Mouse (Mus musculus): ENCODE measurements around the gene Gm21830. TPM values are rescaled to one million over a fixed set of nuclear protein-coding genes. Genes with fewer than 3 reads are reported as not detected.
"Not testable (repeated sequence)": the region's sequence is repeated elsewhere in the genome, so short reads cannot be mapped to it uniquely, and the experiment has no call there.

Gene Gm21830
- not detected in 2 replicates for total RNA-seq (2012; rRNA removed)

GRCm38 (mm10) chr2:67413425-67413824, at the start of gene Gm21830:
Gene Gm21830 (plus strand): TSS chr2:67413725.
- H3K4me3 ChIP-seq (ENCODE audit: insufficient read depth in 1 of 2, low read depth in 1 of 2, low read length in 2 of 2, poor library complexity in 1 of 2, severe bottlenecking in 1 of 2); H3K36me3 ChIP-seq (ENCODE audit: control insufficient read depth, insufficient read depth, low read length, poor library complexity, severe bottlenecking); H3K9me3 ChIP-seq (ENCODE audit: control insufficient read depth, insufficient read depth, low read depth, low read length); DNase-seq (ENCODE audit: low read depth, low spot score); H3K4me1 ChIP-seq (ENCODE audit: control insufficient read depth in 2 of 2, insufficient read depth in 2 of 2, low read length in 2 of 2, poor library complexity in 1 of 2); H3K9ac ChIP-seq (ENCODE audit: insufficient read depth, low read depth, low read length, poor library complexity, severe bottlenecking); in situ Hi-C loops (cut with MboI; ENCODE audit: low sequenced_read_pairs in 2 of 2, unreplicated experiment in 2 of 2); H3K27ac ChIP-seq (ENCODE audit: insufficient read depth, low read depth, low read length, poor library complexity, severe bottlenecking): not testable (repeated sequence)

DNA sequence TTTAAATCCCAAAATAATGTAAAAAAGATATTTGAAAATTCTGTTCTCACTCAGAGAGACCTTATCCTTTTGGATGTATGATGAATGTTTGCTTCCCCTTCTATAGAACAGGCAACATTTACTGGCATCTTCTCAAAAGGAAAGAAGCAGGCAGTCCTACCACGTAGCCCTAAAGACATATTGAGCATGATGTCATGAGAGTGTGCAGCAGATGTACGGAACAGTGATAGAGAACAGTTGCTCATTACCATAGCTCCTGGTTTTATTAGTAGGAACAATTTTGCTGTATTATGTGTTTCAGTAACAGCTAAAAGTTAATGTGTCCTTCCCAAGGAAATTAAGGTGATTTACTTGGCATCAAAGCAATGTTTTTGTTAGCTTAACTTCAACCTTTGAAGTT, 49.0 kb upstream of the Gm21830 start:
- no peak for TF ChIP-seq ZC3H11A (IDR thresholded peaks at IDR 0.05; ENCODE audit: borderline replicate concordance, low read depth, low read length)
- no peak for TF ChIP-seq MAFK (IDR thresholded peaks at IDR 0.05; ENCODE audit: insufficient read depth, low read depth, low read length)
- no peak for TF ChIP-seq CHD2 (IDR thresholded peaks at IDR 0.05; ENCODE audit: low read depth, low read length)
- TF ChIP-seq ZNF384 (IDR thresholded peaks at IDR 0.05; ENCODE audit: low read depth, low read length): no peak
- no peak for TF ChIP-seq HCFC1 (IDR thresholded peaks at IDR 0.05; ENCODE audit: borderline replicate concordance, insufficient read depth, low read length)
- Histone ChIP-seq H3K9ac (ENCODE audit: insufficient read depth, low read depth, low read length, poor library complexity, severe bottlenecking) (no peak overlapping the region), H3K9me3 (ENCODE audit: control insufficient read depth, insufficient read depth, low read depth, low read length) (no peaks in the 10 kb centered on the region), H3K27ac (ENCODE audit: insufficient read depth, low read depth, low read length, poor library complexity, severe bottlenecking) (no peak overlapping the region), H3K36me3 (ENCODE audit: control insufficient read depth, insufficient read depth, low read length, poor library complexity, severe bottlenecking) (no peaks in the 10 kb centered on the region), H3K4me1 (ENCODE audit: control insufficient read depth in 2 of 2, insufficient read depth in 2 of 2, low read length in 2 of 2, poor library complexity in 1 of 2) (no peaks in the 10 kb centered on the region), H3K4me3 (ENCODE audit: insufficient read depth in 1 of 2, low read depth in 1 of 2, low read length in 2 of 2, poor library complexity in 1 of 2, severe bottlenecking in 1 of 2) (no peak overlapping the region)
- in situ Hi-C loops (cut with MboI; ENCODE audit: low sequenced_read_pairs in 2 of 2, unreplicated experiment in 2 of 2): no loop called here
- no peak for DNase-seq (ENCODE audit: low read depth, low spot score)

DNA sequence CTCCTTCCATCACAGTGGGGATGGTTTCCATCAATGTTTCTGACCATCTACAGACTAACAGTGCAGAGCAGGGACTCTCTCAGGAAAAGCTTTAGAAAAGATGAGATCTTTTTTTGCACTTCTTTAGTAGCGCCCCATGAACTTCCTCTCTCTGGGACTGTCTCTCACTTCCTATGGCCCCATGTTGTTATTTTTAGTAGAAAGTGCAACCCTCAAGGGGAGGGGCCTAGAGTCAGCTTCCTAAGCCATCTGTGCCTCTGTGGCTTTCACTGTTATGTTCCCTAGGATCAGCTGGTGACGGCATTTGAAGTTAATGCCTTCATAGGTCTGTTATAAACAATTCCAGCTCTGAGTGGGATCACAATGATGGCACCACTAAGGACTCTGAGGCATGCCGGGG, 35.0 kb upstream of the Gm21830 start:
- in situ Hi-C loops (cut with MboI; ENCODE audit: low sequenced_read_pairs in 2 of 2, unreplicated experiment in 2 of 2): no loop called here
- no peaks in the 10 kb centered on the region for H3K9me3 ChIP-seq (ENCODE audit: control insufficient read depth, insufficient read depth, low read depth, low read length)
- no peaks in the 10 kb centered on the region for H3K36me3 ChIP-seq (ENCODE audit: control insufficient read depth, insufficient read depth, low read length, poor library complexity, severe bottlenecking)
- H3K4me3 ChIP-seq (ENCODE audit: insufficient read depth in 1 of 2, low read depth in 1 of 2, low read length in 2 of 2, poor library complexity in 1 of 2, severe bottlenecking in 1 of 2): no peak overlapping the region
- H3K27ac ChIP-seq (ENCODE audit: insufficient read depth, low read depth, low read length, poor library complexity, severe bottlenecking): no peak overlapping the region
- TF ChIP-seq ZC3H11A (IDR thresholded peaks at IDR 0.05; ENCODE audit: borderline replicate concordance, low read depth, low read length) (no peak), CHD2 (IDR thresholded peaks at IDR 0.05; ENCODE audit: low read depth, low read length) (no peak), ZNF384 (IDR thresholded peaks at IDR 0.05; ENCODE audit: low read depth, low read length) (no peak), HCFC1 (IDR thresholded peaks at IDR 0.05; ENCODE audit: borderline replicate concordance, insufficient read depth, low read length) (no peak), MAFK (IDR thresholded peaks at IDR 0.05; ENCODE audit: insufficient read depth, low read depth, low read length) (no peak)
- no peak for DNase-seq (ENCODE audit: low read depth, low spot score)
- no peaks in the 10 kb centered on the region for H3K4me1 ChIP-seq (ENCODE audit: control insufficient read depth in 2 of 2, insufficient read depth in 2 of 2, low read length in 2 of 2, poor library complexity in 1 of 2)
- H3K9ac ChIP-seq (ENCODE audit: insufficient read depth, low read depth, low read length, poor library complexity, severe bottlenecking): no peak overlapping the region

- Histone ChIP-seq H3K4me3 (ENCODE audit: insufficient read depth in 1 of 2, low read depth in 1 of 2, low read length in 2 of 2, poor library complexity in 1 of 2, severe bottlenecking in 1 of 2) (no peak overlapping the region), H3K9me3 (ENCODE audit: control insufficient read depth, insufficient read depth, low read depth, low read length) (no peaks in the 10 kb centered on the region), H3K27ac (ENCODE audit: insufficient read depth, low read depth, low read length, poor library complexity, severe bottlenecking) (no peak overlapping the region), H3K36me3 (ENCODE audit: control insufficient read depth, insufficient read depth, low read length, poor library complexity, severe bottlenecking) (no peaks in the 10 kb centered on the region), H3K9ac (ENCODE audit: insufficient read depth, low read depth, low read length, poor library complexity, severe bottlenecking) (no peak overlapping the region), H3K4me1 (ENCODE audit: control insufficient read depth in 2 of 2, insufficient read depth in 2 of 2, low read length in 2 of 2, poor library complexity in 1 of 2) (no peaks in the 10 kb centered on the region)
- no peak for DNase-seq (ENCODE audit: low read depth, low spot score)
- in situ Hi-C loops (cut with MboI; ENCODE audit: low sequenced_read_pairs in 2 of 2, unreplicated experiment in 2 of 2): no loop called here
- TF ChIP-seq MAFK (IDR thresholded peaks at IDR 0.05; ENCODE audit: insufficient read depth, low read depth, low read length) (no peak), HCFC1 (IDR thresholded peaks at IDR 0.05; ENCODE audit: borderline replicate concordance, insufficient read depth, low read length) (no peak), CHD2 (IDR thresholded peaks at IDR 0.05; ENCODE audit: low read depth, low read length) (no peak), ZC3H11A (IDR thresholded peaks at IDR 0.05; ENCODE audit: borderline replicate concordance, low read depth, low read length) (no peak), ZNF384 (IDR thresholded peaks at IDR 0.05; ENCODE audit: low read depth, low read length) (no peak)
These were observed 7.3 kb downstream of the Gm21830 start for GRCm38 (mm10) chr2:67420853-67421252.

GRCm38 (mm10) chr2:67422799-67423198, 9.3 kb downstream of the Gm21830 start:
- Histone ChIP-seq H3K4me1 (ENCODE audit: control insufficient read depth in 2 of 2, insufficient read depth in 2 of 2, low read length in 2 of 2, poor library complexity in 1 of 2) (no peaks in the 10 kb centered on the region), H3K36me3 (ENCODE audit: control insufficient read depth, insufficient read depth, low read length, poor library complexity, severe bottlenecking) (no peaks in the 10 kb centered on the region), H3K9me3 (ENCODE audit: control insufficient read depth, insufficient read depth, low read depth, low read length) (no peaks in the 10 kb centered on the region), H3K4me3 (ENCODE audit: insufficient read depth in 1 of 2, low read depth in 1 of 2, low read length in 2 of 2, poor library complexity in 1 of 2, severe bottlenecking in 1 of 2) (no peak overlapping the region), H3K9ac (ENCODE audit: insufficient read depth, low read depth, low read length, poor library complexity, severe bottlenecking) (no peak overlapping the region), H3K27ac (ENCODE audit: insufficient read depth, low read depth, low read length, poor library complexity, severe bottlenecking) (no peak overlapping the region)
- in situ Hi-C loops (cut with MboI; ENCODE audit: low sequenced_read_pairs in 2 of 2, unreplicated experiment in 2 of 2): no loop called here
- TF ChIP-seq CHD2 (IDR thresholded peaks at IDR 0.05; ENCODE audit: low read depth, low read length) (no peak), MAFK (IDR thresholded peaks at IDR 0.05; ENCODE audit: insufficient read depth, low read depth, low read length) (no peak), ZNF384 (IDR thresholded peaks at IDR 0.05; ENCODE audit: low read depth, low read length) (no peak), ZC3H11A (IDR thresholded peaks at IDR 0.05; ENCODE audit: borderline replicate concordance, low read depth, low read length) (no peak), HCFC1 (IDR thresholded peaks at IDR 0.05; ENCODE audit: borderline replicate concordance, insufficient read depth, low read length) (no peak)
- DNase-seq (ENCODE audit: low read depth, low spot score): no peak

All from ES-E14 (cell line).